Mouse (Mus musculus): ENCODE data around the gene Dlg5. TPM values are rescaled to one million over a fixed set of nuclear protein-coding genes. Genes with fewer than 3 reads are reported as not detected.

Dlg5 gene
- total RNA-seq, 1 experiment from 2014 or later, result not detected

DNA sequence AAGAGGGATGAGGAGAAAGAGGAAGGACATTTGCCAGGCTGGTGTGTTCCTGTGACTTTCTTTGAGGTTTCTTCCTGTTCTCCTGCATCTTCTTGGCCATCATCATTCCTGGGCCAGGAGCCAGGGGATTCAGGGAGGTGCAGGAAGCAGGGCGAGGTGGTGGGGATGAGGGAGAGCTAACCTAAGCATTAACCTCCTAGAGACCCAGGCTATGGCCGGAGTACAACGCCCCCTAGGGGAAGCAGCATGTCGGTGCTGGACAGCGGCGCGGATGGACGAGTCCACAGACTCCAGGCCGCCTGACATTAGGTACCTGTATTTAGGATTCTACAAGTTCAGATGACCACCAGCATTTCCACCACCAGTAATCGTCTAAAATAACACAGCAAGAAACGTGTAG, 6.1 kb downstream of the Dlg5 start:
- no peak for ATAC-seq (replicated peaks; ENCODE audit: low read depth, poor library complexity, severe bottlenecking)

GRCm38 (mm10) chr14:24235954-24236353, 9.8 kb downstream of the Dlg5 start:
- ATAC-seq (replicated peaks; ENCODE audit: low read depth, poor library complexity, severe bottlenecking), result peak; percentile 60; the same call in 1 of the 2 replicates

DNA sequence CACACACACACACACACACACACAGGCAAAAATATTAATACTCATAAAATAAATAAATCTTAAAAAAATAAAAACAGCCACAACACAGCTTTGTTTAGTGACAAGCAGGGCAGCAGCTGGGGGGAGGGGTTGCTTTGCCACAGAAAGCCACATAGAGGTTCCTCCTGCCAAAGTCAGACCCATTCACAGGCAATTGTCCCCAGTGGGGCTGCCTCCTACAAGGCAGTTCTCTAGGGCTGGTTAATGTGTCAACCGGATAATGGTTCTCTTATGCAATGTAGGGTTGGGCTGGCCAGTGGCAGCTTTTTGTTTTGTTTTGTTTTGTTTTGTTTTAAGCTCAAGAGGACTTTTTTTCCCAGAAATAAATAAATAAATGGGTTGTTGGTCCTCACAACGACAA, 11.3 kb downstream of the Dlg5 start:
- no peak for ATAC-seq (replicated peaks; ENCODE audit: low read depth, poor library complexity, severe bottlenecking)

DNA sequence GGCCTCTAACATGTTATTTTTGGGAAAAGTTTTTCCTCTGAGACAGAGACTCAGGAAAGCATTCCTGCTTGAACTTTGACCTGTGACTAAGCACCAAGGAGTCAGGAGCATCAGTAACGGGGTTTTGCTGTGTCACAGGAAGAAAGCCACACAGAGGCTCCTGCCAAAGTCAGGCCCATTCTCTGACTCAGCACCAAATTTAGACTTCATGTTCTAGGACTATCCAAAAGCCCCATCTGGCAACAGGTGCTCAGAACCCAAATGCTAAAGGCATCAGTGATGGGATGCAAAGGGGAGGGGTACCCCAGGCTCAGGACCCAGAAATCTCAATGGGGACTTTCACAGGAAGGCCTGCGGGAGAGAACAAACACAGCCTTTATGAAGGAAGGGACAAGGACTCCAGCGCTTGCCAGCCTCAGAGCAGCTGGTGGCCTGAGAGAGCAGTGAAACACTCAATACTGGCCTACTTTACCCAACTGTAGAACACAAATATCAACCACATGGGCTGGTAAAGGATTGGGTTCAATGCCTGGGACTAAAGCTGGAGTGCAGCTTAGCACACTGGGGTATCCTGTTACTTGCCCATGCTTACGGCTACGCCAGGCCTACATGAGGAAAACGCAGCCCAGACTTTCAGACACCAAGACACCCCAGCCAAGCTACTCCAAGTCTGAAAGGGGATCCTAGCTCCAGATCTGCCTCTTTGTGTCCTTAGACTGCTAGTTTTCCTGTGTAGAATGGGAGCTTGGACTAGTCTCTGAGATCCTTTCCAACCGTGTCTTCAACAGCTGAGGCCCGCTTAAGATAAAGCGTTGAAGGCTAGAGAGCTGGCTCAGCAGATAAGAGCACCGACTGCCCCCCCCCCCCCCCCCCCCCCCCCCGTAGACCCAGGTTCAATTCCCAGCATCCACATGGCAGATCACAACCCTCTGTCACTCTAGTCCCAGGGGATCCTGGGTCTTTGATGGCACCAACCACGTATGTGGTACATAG, 12.8 kb downstream of the Dlg5 start:
- no peak for ATAC-seq (replicated peaks; ENCODE audit: low read depth, poor library complexity, severe bottlenecking)

- no peak for ATAC-seq (replicated peaks; ENCODE audit: low read depth, poor library complexity, severe bottlenecking)
These were observed 17.2 kb downstream of the Dlg5 start for GRCm38 (mm10) chr14:24228549-24228948.

DNA sequence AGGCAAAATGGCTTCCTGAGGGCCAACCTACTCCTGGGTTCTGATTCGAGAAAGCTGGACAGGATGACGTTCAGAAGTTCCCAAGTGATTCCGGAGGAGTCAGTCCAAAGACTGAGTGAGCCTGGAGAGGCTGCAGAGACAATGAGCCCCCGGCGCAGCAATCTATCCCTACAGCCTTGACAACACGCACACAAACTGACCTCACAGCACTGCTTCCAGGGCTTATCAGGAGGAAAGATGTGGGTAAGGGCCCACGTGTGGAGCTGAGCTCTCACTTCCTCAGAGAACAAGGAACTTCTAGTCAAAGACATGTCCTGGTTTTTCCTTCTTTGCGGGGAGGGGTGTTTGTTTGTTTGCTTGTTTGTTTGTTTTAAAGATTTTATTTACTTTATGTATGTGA, 18.7 kb downstream of the Dlg5 start:
- no peak for ATAC-seq (replicated peaks; ENCODE audit: low read depth, poor library complexity, severe bottlenecking)

DNA sequence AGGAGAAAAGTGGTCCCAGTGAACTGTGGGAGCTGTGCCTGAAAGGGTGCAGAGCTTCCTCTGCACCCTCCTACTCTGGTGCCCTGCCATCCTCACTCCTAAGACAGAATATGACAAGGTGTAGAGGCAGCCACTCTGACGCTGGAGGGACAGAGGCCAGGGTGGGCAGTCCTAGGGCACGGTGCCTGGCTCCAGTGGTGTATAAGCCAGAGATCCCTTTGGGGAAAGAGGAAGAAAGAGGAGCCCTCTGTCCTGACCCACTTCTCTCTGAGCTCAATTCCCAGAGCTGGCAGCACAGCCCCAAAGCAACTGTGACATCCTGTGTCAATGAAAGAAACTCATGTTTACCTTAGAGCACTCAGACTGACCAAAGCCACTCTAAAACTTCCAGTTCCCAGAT, 19.4 kb downstream of the Dlg5 start:
- ATAC-seq (replicated peaks; ENCODE audit: low read depth, poor library complexity, severe bottlenecking), result no peak

DNA sequence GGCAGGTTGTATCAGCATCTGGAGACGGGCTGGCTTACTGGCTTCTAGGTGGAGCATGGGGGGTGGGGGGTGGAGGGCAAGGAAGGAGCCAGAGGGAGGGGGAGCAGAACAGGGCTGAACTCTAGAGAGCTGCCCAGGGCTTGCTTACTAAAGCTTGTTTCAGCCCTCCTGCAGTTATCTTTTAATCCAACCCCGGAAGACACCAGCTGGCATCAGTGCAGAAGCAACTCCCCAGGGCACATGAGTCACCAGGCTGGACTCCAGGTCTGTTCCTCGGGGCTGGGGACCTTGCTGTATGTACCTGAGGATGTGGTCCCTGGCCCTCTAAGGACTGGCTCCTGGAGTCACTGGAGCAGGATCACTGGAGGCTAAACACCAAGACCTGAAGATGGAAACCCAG, 23.0 kb downstream of the Dlg5 start:
- no peak for ATAC-seq (replicated peaks; ENCODE audit: low read depth, poor library complexity, severe bottlenecking)

DNA sequence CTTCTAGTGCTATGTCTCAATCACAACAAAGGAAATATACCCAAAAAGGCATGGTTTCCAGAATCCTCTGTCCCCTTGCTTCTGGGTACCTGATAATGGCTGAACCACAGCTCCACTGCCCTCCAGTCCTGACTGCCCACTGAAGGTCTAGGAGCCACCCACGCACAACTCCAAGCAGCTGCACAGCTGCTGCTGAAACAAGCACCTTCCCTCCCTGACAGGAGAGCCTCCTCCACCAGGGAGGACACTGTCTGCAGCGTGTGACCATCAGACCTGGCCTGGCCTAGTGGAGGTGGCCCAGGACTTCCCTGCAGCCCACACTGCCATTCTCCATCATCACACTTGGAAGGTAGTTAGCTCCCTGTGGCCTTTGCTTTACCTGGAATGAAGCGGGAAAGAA, 23.4 kb downstream of the Dlg5 start:
- ATAC-seq (replicated peaks; ENCODE audit: low read depth, poor library complexity, severe bottlenecking), result no peak

DNA sequence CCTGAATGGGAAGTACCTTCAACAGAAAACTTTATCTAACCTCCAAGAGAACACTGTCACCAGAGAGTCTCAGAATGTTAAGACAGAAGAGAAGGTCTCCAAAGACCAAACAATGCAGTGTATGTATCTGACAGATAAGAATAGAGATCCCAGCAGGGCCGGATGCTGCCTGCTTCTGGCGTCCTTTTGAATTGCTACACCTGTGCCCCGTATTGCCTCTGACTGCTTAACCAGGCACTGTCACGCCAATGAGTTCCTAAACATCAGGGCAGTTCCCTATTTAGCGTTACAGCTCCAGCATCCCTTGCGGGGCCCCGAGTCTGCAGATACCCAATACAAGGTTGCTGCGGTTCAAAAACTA, 28.4 kb downstream of the Dlg5 start:
- ATAC-seq (replicated peaks; ENCODE audit: low read depth, poor library complexity, severe bottlenecking), result no peak

DNA sequence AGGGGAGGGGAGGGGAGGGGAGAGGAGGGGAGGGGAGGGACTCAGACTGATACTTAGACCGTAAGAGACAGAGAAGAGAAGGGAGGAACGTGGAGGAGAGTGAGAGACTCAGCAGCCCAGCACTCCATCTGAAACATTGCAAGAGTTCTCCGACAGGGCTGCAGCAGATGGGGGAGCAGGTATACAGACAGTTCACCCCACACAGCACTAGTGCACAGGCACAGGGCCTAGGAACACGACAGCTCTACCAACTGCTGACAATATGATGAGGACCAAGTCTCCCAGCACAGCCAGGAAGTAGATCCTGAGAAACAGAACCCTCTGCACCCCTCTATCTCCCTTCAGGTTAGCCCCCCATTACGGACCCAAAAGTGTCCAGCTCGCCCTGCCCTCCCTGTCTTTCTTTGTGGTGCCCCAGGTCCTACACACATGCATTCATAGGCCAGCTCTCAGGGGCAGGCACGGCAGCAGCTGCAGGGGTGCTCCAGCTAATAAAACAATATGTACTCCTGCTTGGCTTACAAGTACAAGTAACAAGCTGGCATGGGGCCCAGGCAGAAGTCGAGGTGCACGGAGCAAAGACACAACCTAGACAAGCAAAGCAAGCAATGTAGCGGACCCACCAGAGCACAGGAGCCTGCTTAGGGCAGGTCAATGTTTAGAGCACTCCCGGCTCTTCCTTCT, 28.9 kb downstream of the Dlg5 start:
- ATAC-seq (replicated peaks; ENCODE audit: low read depth, poor library complexity, severe bottlenecking), result no peak

DNA sequence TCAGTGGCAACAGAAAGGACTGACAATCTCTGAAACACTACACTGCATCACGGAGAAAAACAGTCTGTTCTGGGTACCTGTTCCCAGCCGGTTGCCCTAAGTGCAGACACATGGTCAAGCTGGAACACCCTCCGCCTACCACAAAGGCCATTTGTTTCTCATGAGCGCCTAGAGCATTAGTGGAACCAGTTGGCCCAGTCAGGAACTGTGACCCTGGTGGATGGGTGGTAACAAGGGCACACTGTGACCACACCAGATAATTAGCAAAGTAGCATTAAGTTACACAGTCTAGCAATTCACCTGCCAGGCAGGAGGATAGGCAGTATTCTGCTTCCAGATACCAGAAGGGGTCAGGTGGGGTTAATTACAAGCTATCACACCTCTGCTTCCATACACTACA, 29.7 kb downstream of the Dlg5 start:
- ATAC-seq (replicated peaks; ENCODE audit: low read depth, poor library complexity, severe bottlenecking), result no peak

DNA sequence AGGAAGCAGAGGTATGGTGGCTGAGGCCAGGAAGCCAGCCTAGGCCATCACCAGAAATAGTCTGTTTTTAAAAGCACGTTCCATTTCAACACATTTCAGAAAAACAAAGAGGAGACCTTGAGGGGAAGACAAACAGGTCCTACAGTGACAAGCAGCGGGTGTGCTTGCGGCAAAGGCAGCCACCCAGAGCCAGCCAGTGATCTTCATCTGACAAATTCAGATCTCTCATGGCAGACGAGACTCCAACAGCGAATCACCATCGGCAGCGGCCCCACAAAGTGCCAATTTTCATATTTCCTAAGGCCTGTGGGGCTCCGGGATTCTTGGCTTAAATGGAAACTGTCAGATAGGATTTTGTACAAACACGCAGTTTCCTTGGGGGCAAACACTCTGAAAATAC, 31.3 kb downstream of the Dlg5 start:
- ATAC-seq (replicated peaks; ENCODE audit: low read depth, poor library complexity, severe bottlenecking), result no peak

- ATAC-seq (replicated peaks; ENCODE audit: low read depth, poor library complexity, severe bottlenecking), result peak; percentile 85
These were observed 32.4 kb downstream of the Dlg5 start for GRCm38 (mm10) chr14:24213336-24213735.

GRCm38 (mm10) chr14:24212861-24213260, 32.9 kb downstream of the Dlg5 start:
- ATAC-seq (replicated peaks; ENCODE audit: low read depth, poor library complexity, severe bottlenecking), result no peak

- ATAC-seq (replicated peaks; ENCODE audit: low read depth, poor library complexity, severe bottlenecking), result no peak
These were observed 38.4 kb downstream of the Dlg5 start for GRCm38 (mm10) chr14:24207360-24207752.

- no peak for ATAC-seq (replicated peaks; ENCODE audit: low read depth, poor library complexity, severe bottlenecking)
These were observed 38.9 kb downstream of the Dlg5 start for GRCm38 (mm10) chr14:24206736-24207359.

- no peak for ATAC-seq (replicated peaks; ENCODE audit: low read depth, poor library complexity, severe bottlenecking)
These were observed 39.4 kb downstream of the Dlg5 start for GRCm38 (mm10) chr14:24206314-24206713.

DNA sequence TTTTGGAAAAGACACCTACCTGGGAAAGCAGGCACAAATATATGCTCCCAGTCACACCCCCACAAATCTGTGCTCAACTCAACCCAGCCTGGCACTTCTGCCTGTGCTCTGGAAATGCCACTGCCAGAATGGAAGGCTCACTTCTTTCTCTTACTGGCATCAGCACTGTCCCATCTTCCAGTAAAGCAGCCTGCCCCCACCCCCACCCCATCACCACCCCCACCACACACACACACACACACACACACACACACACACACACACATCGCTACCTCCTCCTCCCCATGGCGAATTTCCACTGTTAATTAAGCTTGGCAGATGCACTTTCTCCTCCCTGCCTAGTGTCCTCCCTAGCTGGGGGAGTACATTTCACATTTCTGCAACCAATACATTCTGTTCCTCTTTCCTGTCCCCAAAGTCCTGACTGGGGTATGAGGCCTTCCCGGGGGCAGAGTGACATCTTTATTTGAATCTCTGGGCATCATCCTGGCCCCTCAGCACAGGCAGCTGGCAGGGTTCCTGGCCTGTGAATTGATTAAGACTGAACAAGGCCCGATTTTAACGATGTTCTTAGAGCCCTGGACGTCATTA, 40.3 kb downstream of the Dlg5 start:
- ATAC-seq (replicated peaks; ENCODE audit: low read depth, poor library complexity, severe bottlenecking), result no peak

- ATAC-seq (replicated peaks; ENCODE audit: low read depth, poor library complexity, severe bottlenecking), result no peak
These were observed 42.5 kb downstream of the Dlg5 start for GRCm38 (mm10) chr14:24203210-24203609.

- no peak for ATAC-seq (replicated peaks; ENCODE audit: low read depth, poor library complexity, severe bottlenecking)
These were observed 44.9 kb downstream of the Dlg5 start for GRCm38 (mm10) chr14:24200771-24201170.
